Mouse (Mus musculus) myocyte (in vitro differentiated cells): ENCODE results near the gene Pheta1. TPM values are rescaled to one million over a fixed set of nuclear protein-coding genes. Genes with fewer than 3 reads are reported as not detected.

ENCODE experiments used
- H3K27me3 ChIP-seq: one replicate; pipeline ENCODE4 v1.6.1; 2011; ENCODE audit not compliant: control insufficient read depth, insufficient read depth, insufficient read length
- H3K36me3 ChIP-seq: one replicate; pipeline ENCODE4 v1.6.1; 2011; ENCODE audit not compliant: control insufficient read depth, insufficient read depth
- H3K4me2 ChIP-seq: one replicate; pipeline ENCODE4 v1.6.1; 2011; ENCODE audit warnings: low read depth, control low read depth
- H3K4me3 ChIP-seq: one replicate; pipeline ENCODE4 v1.5.1; 2011; ENCODE audit warnings: mild to moderate bottlenecking, control low read depth, moderate library complexity
- H3K79me2 ChIP-seq: one replicate; pipeline ENCODE4 v1.6.1; 2011; ENCODE audit not compliant: control insufficient read depth, insufficient read depth
- H3ac ChIP-seq: one replicate; pipeline ENCODE4 v1.6.1; 2011; ENCODE audit not compliant: control insufficient read depth, insufficient read length
- CEBPB ChIP-seq: IDR thresholded peaks from 2 replicates; pipeline ENCODE4 v1.6.1; 2011; ENCODE audit warnings: mild to moderate bottlenecking, moderate library complexity; ENCODE audit not compliant: poor library complexity, insufficient read depth, severe bottlenecking
- E2F4 ChIP-seq: IDR thresholded peaks from one replicate; pipeline ENCODE4 v1.6.1; 2011; ENCODE audit warnings: mild to moderate bottlenecking, control low read depth, moderate library complexity; ENCODE audit not compliant: insufficient read depth
- MAX ChIP-seq: IDR thresholded peaks from one replicate; pipeline ENCODE4 v1.6.1; 2011; ENCODE audit warnings: low read depth, mild to moderate bottlenecking, control low read depth
- MYOD1 ChIP-seq, 3 experiments: IDR thresholded peaks; one replicate each; pipeline ENCODE4 v1.6.1; 2011; ENCODE audit warnings: control low read depth in 2 of 3, low read depth in 2 of 3, mild to moderate bottlenecking in 2 of 3, moderate library complexity in 1 of 3; ENCODE audit not compliant: insufficient read length in 2 of 3, control insufficient read depth in 1 of 3
- MYOG ChIP-seq, 3 experiments: IDR thresholded peaks; one replicate each; pipeline ENCODE4 v1.6.1; 2011; ENCODE audit warnings: control low read depth in 2 of 3, low read depth in 2 of 3, mild to moderate bottlenecking in 2 of 3; ENCODE audit not compliant: insufficient read length in 2 of 3, control insufficient read depth in 1 of 3, insufficient read depth in 1 of 3
- POLR2A ChIP-seq: IDR thresholded peaks from one replicate; pipeline ENCODE4 v1.6.1; 2011; ENCODE audit warnings: low read depth, mild to moderate bottlenecking, control low read depth, moderate library complexity; ENCODE audit not compliant: insufficient read length
- POLR2AphosphoS2 ChIP-seq: IDR thresholded peaks from one replicate; pipeline ENCODE4 v1.6.1; 2011; ENCODE audit warnings: low read depth, control low read depth; ENCODE audit not compliant: insufficient read length
- REST ChIP-seq: IDR thresholded peaks from one replicate; pipeline ENCODE4 v1.6.1; 2011; ENCODE audit warnings: mild to moderate bottlenecking, control low read depth, moderate library complexity; ENCODE audit not compliant: insufficient read depth, insufficient read length
- SRF ChIP-seq: IDR thresholded peaks from one replicate; pipeline ENCODE4 v1.6.1; 2011; ENCODE audit warnings: low read depth; ENCODE audit not compliant: control insufficient read depth, insufficient read length
- TCF12 ChIP-seq: IDR thresholded peaks from one replicate; pipeline ENCODE4 v1.6.1; 2011; ENCODE audit warnings: mild to moderate bottlenecking, control low read depth; ENCODE audit not compliant: poor library complexity, insufficient read depth, severe bottlenecking
- TCF3 ChIP-seq: IDR thresholded peaks from one replicate; pipeline ENCODE4 v1.6.1; 2011; ENCODE audit warnings: low read depth, control low read depth; ENCODE audit not compliant: insufficient read length
- USF1 ChIP-seq: IDR thresholded peaks from one replicate; pipeline ENCODE4 v1.6.1; 2011; ENCODE audit warnings: low read depth, mild to moderate bottlenecking, control low read depth, moderate library complexity
- polyA plus RNA-seq: library from polyadenylated mRNA; unstranded; fragments of >200 nt; fragmentation: generic; extraction: Trizol; gene quantifications from one replicate; pipeline ENCODE4 v1.2.1, GENCODE M21; 2012; ENCODE audit warnings: missing spikeins

Gene Pheta1
- polyA plus RNA-seq, 1 experiment = 9.8 TPM

DNA sequence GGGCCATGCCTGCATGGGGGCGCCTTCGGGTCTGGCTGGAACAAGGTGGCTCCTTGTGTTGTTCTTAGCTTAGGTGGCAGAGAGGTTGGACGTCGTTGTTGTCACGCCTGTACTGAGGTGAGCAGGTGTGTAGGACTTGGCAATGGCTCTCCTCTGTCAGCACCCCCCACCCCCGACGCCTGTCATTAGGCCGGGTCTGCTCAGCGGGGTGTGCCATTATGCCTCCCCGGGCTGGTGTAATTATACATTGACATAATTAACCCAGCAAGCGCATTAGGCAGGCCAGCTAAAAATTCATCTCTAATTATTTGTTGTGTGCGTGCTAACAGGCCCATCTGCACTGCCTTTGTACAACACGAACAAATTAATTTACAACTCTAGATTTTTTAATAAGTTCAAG, 40.6 kb downstream of the Pheta1 start:
- Histone ChIP-seq H3K27me3 (peaks cover 77% of the 10 kb centered on the region), H3ac (no peak overlapping the region), H3K36me3 (no peaks in the 10 kb centered on the region), H3K4me3 (no peak overlapping the region), H3K79me2 (no peaks in the 10 kb centered on the region), H3K4me2 (no peak overlapping the region)
- no peak for TF ChIP-seq TCF3

DNA sequence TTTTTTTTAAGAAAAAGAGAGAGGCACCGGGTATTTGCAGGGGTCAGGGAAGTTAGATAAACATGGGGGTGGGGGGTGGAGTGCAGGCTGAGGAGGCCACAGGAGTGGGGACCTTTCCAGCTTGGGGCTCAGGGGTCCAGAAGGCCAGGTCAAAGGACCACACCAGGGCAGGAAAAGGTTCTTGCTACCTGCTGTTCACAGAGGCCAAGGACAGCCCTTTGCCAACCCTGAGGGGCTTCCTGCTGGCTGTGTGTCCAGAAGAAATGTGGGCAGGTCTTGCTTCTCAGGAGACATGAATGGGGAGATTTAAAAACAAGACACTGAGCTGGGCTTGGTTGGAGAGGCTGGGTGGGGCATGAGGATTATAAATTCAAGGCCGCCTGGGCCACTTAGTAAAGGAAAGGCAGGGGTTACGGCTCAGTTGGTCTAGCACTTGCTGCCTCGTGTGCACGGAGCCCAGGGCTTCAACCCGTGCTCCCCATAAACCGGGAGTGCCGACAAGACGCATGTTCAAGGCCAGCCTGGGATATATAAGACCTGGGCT, 41.1 kb downstream of the Pheta1 start:
- H3K36me3 ChIP-seq = no peaks in the 10 kb centered on the region
- H3K4me2 ChIP-seq = no peak overlapping the region
- TF ChIP-seq SRF = no peak
- no peak for TF ChIP-seq USF1
- TF ChIP-seq TCF3 = no peak
- TF ChIP-seq CEBPB = no peak
- TF ChIP-seq MYOD1 (IDR thresholded peaks at IDR 0.05; ENCODE audit: control insufficient read depth in 1 of 3, insufficient read length in 2 of 3, low read depth in 2 of 3) = no peak
- no peak for TF ChIP-seq TCF12
- no peak for TF ChIP-seq REST
- no peak for TF ChIP-seq E2F4
- TF ChIP-seq MYOG (IDR thresholded peaks at IDR 0.05; ENCODE audit: control insufficient read depth in 1 of 3, insufficient read depth in 1 of 3, insufficient read length in 2 of 3, low read depth in 2 of 3) = no peak
- no peak for TF ChIP-seq POLR2AphosphoS2
- TF ChIP-seq POLR2A = no peak
- TF ChIP-seq MAX = no peak
- no peaks in the 10 kb centered on the region for H3K79me2 ChIP-seq
- H3K27me3 ChIP-seq = peaks cover 77% of the 10 kb centered on the region
- H3K4me3 ChIP-seq = no peak overlapping the region
- H3ac ChIP-seq = no peak overlapping the region

DNA sequence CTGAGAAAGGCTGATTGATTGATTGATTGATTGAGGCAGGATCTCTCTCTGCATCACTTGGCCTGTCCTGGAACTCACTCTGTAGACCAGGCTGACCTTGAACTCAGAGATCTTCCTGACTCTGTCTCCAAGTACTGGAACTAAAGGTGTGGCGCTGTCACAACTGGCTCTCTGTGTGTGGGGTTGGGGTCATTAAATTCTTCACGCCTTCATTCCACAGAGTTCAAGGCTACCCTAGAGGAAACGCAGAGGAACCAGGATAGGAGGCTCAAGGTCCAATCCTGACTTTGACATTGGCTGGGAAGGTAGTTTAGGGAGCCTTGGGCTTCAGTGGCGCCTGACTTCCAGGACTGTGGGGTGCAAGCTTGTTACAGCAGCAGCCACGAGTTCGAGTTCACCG, 42.1 kb downstream of the Pheta1 start:
- Histone ChIP-seq H3K27me3 (peaks cover 82% of the 10 kb centered on the region), H3K4me3 (no peak overlapping the region), H3K36me3 (no peaks in the 10 kb centered on the region), H3K79me2 (no peaks in the 10 kb centered on the region), H3ac (no peak overlapping the region), H3K4me2 (no peak overlapping the region)
- TF ChIP-seq CEBPB (no peak), REST (no peak)

DNA sequence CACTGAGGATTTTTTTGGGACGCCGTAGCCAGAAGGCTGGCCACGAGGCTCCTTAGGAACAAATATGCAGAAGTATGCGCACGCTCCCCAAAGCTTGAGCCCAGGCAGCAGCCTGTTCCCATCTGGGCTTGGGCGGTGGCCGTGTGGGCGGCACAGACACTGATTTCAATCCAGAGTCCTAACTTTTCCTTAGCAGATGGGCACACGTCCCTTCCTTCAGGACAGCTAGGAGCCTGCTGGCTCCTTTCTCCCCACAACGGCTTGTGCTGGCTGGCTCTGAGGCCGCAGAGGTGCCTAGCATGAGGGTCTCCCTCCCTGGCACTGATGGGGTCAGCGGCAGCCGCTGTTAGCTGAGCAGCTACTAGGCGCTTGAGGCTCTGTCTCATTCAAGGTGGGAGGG, 43.5 kb downstream of the Pheta1 start:
- TF ChIP-seq TCF3 (no peak), POLR2A (no peak), TCF12 (no peak), USF1 (no peak), POLR2AphosphoS2 (no peak), MAX (no peak), SRF (no peak), MYOD1 (IDR thresholded peaks at IDR 0.05; ENCODE audit: control insufficient read depth in 1 of 3, insufficient read length in 2 of 3, low read depth in 2 of 3) (no peak), E2F4 (no peak), CEBPB (no peak), REST (no peak), MYOG (IDR thresholded peaks at IDR 0.05; ENCODE audit: control insufficient read depth in 1 of 3, insufficient read depth in 1 of 3, insufficient read length in 2 of 3, low read depth in 2 of 3) (no peak)
- Histone ChIP-seq H3K27me3 (peaks cover 82% of the 10 kb centered on the region), H3K36me3 (no peaks in the 10 kb centered on the region), H3ac (no peak overlapping the region), H3K4me2 (no peak overlapping the region), H3K4me3 (no peak overlapping the region), H3K79me2 (no peaks in the 10 kb centered on the region)

DNA sequence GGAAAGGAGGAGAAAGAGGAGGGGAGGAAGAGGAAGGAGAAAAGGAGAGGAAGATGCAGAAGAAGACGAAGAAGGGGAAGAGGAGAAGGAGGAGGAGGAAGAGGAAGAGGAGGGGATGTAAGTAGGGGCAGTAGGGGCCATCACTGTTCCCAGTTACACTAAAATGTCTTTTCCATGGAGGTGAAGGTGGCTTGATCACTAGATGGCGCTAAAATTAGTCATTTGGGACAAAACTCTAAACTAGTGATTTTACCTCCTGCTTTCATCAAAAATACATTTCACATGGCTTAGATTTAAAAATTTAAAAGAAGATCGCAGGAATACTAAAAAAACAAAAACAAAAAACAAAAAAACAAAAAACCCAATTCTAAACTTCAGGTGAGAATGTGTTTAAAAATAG, 44.8 kb downstream of the Pheta1 start:
- H3K36me3 ChIP-seq = no peaks in the 10 kb centered on the region
- H3ac ChIP-seq = no peak overlapping the region
- TF ChIP-seq USF1 (no peak), MAX (no peak), TCF3 (no peak), SRF (no peak), E2F4 (no peak), MYOG (IDR thresholded peaks at IDR 0.05; ENCODE audit: control insufficient read depth in 1 of 3, insufficient read depth in 1 of 3, insufficient read length in 2 of 3, low read depth in 2 of 3) (no peak), POLR2A (no peak), MYOD1 (IDR thresholded peaks at IDR 0.05; ENCODE audit: control insufficient read depth in 1 of 3, insufficient read length in 2 of 3, low read depth in 2 of 3) (no peak), REST (no peak), CEBPB (no peak), POLR2AphosphoS2 (no peak), TCF12 (no peak)
- H3K4me2 ChIP-seq = no peak overlapping the region
- no peaks in the 10 kb centered on the region for H3K79me2 ChIP-seq
- H3K4me3 ChIP-seq = no peak overlapping the region
- peaks cover 91% of the 10 kb centered on the region for H3K27me3 ChIP-seq
